Mouse (Mus musculus) brain, adult 2 months (tissue): ENCODE results near the gene Xpo6.

Experiments used
- DNase-seq: peaks from one replicate; pipeline ENCODE4 v3.0.0; 2011; ENCODE audit warnings: low read depth, low spot score

The Xpo6 gene

GRCm38 (mm10) chr7:126127673-126128072 is 72.6 kb downstream of the Xpo6 start:
- DNase-seq = no peak

DNA sequence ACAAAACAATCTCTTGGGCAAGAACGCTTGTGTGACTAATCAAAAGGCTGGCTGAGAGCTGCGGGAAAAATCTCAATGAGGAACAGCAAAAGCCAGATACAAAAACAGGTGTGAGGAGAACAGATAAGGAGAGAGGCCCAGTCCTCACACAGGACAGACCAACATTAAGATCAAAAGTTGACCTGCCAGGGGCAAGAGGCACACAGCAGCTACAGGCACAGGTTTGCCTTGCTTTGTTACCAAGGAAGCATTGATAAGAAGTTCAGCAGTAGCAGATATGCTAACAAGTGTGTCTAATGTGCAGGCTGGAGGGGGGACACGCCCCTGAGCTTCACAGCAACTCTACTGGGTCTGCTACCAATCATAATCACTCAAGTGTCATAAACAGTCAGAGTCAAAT is 73.8 kb downstream of the Xpo6 start:
- no peak for DNase-seq

- DNase-seq = no peak
These were observed 78.8 kb downstream of the Xpo6 start for GRCm38 (mm10) chr7:126121533-126121932.

DNA sequence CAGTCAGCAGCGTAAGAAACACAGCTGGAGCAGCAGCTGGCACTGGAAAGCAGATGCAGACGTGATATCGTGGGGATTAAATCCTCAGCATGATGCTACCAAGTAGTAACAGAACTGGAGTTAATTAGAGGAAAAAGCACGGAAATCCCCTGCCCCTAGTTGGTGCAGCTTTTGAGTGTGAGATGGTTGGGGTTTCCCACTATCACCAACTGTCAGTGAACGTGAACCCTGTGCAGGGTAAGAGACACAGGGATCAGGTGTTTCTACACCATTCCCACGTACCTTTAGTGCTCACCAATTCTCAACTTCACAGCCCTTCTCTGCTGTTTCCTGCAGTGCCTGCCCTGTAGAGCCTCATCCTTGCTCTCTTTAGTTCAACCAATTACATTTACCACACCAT is 80.5 kb downstream of the Xpo6 start:
- DNase-seq = no peak

DNA sequence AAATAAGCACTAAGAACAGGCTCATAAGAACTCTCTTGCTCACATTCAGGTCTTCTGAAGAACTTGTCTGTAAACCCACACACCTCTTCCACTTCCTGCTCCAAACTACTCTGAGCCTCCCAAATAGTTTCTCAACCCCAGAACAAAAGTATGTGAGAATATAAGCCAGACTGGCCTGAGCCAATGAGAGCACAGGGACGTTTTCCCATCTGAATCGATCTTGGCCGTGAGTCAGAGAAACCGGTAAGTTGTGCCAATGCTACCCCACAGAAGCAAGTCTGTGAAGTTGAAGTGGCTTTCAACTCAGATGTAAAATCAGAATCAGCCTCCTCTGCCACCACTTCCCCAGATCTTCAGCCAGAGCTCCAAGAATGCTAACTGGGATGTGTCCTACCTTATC is 87.0 kb downstream of the Xpo6 start:
- peak; percentile 51 for DNase-seq

GRCm38 (mm10) chr7:126111230-126111629 is 89.1 kb downstream of the Xpo6 start:
- no peak for DNase-seq

DNA sequence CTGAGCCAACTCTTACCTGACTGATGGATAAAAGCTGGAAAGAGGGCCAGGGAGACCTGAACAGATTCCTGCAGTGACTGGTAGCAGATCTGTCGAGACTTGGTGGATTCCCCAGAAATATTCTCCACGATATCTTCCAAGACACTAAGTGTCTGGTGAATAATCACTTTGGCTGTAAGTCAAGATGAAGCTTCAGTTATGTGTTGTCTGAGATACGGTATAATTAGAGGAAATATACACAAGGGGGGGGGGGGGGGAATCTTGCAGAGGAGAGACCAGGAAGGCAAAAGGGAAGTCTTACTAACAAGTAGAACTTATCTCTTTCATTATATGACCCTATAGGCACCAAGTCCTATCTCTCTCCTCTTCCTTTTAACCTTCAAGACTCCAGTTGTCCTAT is 90.4 kb downstream of the Xpo6 start:
- peak; percentile 33 for DNase-seq

DNA sequence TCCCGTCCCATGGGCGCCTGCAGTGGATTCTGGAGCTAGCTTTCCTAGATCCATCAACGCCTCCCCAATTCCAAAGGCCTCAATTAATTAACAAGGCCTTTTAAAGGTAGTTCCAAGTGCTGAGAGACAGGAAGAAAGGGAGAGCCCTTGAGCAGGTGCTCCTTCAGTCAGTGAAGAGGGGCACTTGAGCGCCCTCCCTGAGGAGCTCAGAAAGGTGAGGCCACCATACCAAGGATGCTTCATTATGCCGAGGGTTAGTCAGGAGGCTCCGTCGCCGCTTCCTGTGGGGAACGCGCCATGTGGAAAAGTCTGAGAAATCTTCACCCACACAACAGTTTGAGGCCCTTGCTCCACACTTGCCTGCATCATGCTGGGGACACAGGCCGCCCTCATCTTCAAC is 99.9 kb downstream of the Xpo6 start:
- DNase-seq = peak; percentile 40

- no peak for DNase-seq
These were observed 100.5 kb downstream of the Xpo6 start for GRCm38 (mm10) chr7:126099835-126100234.

DNA sequence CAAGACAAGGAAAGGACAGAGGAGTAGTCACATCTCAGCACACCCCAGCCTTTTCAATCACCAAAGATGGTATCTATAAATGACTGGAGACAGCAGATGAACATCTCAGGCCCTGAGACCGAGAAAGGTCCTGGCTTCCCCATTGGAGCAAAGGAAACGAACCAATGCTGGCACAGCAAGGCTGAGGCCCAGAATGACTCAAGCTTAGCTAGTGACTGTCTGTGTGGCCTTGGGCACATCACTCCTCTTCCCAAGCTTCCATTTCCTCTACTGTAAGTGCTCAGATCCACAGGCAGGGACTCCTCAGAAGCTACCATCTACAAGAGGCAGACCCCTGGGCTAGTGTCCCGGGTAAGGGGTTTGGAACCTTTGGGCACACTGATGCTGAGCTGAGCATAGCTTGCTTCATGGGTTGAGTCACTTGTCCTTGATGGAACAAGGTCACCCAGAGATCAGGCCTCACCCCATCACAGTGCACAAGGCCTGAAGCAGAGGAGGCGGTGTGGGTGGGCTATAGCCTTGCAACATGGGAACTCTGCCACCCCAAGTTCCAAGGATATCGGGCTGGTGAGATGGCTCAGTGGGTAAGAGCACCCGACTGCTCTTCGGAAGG is 101.0 kb downstream of the Xpo6 start:
- no peak for DNase-seq

GRCm38 (mm10) chr7:126097219-126097915 is 102.9 kb downstream of the Xpo6 start:
- DNase-seq = no peak

DNA sequence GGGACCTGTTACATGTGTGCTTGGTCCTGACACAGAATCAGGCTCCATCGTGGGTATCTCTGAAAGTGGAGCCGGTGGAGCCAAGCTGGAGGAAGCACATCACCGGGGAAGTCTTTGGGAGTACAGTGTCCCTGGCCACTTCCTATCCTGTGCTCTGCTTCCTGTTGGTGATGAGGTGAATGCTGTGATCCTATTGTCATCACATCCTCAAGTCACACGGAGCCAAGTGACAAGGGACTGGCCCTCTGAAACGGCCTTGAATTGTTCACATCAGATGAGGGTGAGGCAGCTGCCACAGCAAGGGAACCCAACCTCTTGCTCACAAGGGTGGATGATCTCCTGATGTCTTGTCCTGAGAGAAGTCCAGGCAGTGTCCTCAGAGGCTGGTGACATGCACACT is 103.7 kb downstream of the Xpo6 start:
- no peak for DNase-seq

GRCm38 (mm10) chr7:126094738-126095137 is 105.6 kb downstream of the Xpo6 start:
- DNase-seq = no peak

DNA sequence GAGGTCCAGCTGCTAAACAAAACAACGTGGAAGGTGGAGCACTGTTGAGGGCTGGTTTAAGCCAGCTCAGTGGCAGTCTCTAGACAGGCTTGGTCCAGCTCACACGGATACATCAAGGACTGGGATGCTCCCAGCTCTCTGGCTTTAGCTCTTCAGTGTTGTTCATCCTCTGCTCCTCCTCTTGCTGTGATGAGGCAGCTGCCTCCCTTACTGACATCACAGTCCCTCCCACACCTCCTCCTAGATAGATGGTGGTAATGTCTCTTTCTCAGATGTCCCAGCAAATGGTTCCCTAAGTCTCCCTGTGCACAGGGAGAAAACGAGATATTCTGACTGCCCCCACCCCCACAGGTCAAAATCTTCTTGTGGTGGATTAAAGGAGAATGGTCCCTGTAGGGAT is 107.1 kb downstream of the Xpo6 start:
- DNase-seq = peak; percentile 56

- peak; percentile 82 for DNase-seq
These were observed 110.5 kb downstream of the Xpo6 start for GRCm38 (mm10) chr7:126089782-126090181.

DNA sequence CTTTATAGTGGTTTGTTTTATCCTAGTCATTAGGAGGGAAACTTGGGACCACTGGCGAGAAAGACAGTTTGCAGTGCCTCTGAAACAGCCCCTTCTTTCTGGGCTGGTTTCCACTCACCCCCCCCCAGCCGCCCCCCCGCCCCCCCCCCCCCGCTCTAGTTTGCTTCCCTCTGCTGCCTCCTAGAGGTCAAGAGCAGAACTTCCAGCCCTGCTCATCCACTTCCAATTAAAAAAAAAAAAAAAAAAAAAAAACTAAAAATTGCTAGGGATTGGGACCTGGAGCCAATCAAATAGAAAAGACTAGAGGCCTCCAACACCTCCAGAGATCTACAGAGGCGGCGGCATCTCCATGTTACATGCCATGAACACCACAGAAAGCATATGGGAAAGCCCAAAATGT is 112.1 kb downstream of the Xpo6 start:
- peak; percentile 66 for DNase-seq

DNA sequence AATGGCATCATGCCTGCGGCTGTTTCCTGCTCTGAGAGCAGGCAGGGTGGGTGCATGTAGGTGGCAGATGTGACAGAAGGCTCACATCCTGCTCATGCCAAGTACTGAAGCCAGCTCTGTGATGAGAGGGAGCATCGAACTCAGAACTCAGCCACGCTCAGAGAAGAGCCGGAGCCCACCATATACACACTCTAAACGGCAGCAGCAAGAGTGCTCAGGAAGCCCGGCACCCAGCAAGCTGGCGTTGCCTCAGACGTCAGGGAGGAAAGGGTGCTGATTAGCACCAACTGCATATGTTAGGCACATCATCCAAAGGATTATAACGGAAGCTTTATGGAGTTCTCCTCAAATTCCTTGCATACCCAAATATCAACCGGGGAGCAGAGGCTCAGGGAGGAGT is 112.7 kb downstream of the Xpo6 start:
- DNase-seq = peak; percentile 29

DNA sequence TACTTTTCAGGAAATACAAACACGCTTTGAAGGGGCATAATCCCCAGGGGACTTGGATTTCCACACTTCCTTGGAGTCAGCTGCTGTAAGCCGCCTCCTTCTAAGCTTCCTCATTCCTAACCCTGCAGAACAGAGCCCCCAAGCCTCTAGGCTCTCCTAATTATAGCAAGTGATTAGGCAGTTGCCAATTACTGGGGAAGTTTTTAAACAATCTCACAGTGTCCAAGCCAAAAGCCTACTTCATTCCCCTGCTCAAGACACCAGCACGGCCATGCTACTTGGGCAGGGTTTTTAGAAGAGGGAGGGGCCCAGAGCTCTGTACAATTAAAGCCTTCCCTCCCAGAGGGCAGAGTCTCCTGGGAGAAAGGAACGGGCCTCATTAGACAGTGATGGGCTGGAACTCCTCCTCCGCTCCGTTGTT is 114.0 kb downstream of the Xpo6 start:
- no peak for DNase-seq

DNA sequence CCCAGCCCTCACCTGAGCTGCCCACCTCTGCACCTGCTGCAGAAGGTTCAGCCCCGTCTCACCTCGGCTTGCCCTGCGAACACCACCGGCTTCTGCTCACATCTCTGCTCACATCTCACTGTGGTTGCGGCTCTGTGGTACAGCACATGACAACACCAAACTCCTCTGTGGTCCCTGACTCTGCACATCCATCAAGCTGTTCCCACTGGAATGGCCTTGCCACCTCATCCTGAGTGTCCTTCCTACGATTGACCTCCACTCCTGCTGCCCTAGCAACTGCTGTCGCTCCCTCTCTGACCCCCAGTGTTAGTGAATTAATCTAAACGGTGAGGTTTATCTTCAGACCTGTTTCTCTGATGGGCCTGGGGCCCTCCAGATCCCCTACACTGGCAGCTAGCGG is 115.1 kb downstream of the Xpo6 start:
- no peak for DNase-seq

DNA sequence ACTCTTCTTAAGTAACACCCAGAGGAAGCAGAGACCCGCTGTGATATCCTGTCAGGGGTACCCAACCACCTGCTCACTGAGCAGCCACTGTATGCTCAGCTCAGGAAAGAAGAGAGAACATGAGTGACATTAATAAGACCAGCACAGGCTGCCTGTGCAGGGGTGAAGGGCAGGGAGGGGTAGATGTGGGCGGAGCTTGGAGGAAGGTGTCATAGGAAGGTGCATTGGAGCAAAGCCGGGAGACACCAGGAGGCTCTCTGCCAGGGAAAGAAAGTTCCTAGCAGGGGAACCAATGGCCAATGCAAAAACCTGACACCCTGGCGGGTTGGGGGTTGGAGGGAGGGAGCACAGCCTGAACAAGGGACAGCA is 116.3 kb downstream of the Xpo6 start:
- DNase-seq = peak; percentile 36

DNA sequence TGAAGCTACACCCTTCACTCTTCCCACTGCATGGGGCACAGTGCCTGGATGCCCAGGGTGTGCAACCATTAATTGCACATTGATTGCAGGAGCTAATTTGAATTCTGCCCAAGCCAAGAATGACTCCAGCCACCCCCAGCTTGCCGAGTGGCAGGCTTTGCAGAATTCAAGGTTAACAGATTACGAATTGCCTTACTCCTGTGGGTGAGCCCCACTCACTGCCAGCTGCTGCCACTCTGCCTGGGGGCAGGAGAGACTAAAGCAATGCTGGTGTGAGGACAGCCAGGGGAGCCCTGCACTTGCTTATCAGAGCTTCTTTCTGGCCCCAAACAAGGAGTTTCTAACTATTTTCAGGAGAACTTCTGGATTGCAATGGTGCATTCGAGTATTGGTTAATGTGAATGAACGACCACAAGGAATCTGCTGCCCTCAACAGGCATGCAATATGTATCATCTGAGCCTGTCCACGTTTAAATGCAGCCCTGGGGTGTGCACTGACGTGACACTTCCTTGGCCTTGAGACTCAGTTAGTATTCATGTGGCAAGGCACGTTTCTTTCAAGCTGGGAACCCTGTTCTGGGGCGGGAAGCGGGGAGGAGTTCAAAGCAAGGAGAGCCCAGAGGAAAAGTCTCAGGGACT is 116.8 kb downstream of the Xpo6 start:
- peak; percentile 58 for DNase-seq

GRCm38 (mm10) chr7:126082286-126082741 is 118.0 kb downstream of the Xpo6 start, which contains the start of gene Gsg1l:
Gene Gsg1l (minus strand): TSS chr7:126082411.
- peak; percentile 57 for DNase-seq

GRCm38 (mm10) chr7:126081727-126082285 is 118.5 kb downstream of the Xpo6 start:
- DNase-seq = peak; percentile 37
